Mouse (Mus musculus) thymus, adult 2 months (tissue): ENCODE measurements around the gene Gm49486. TPM values are rescaled to one million over a fixed set of nuclear protein-coding genes. Genes with fewer than 3 reads are reported as not detected.
A peak's percentile ranks its signal among the peaks of the same experiment; 100 is the strongest.

Experiments used
- DNase-seq: peaks from one replicate; pipeline ENCODE4 v3.0.0; 2021
- H3K27ac ChIP-seq: fragments of 200-500 bp; 2 replicates; pipeline ENCODE4 v1.5.1; 2012; ENCODE audit warnings: low read length, control low read depth; ENCODE audit not compliant: control insufficient read depth, insufficient read depth
- H3K27me3 ChIP-seq: fragments of 200-500 bp; 2 replicates; pipeline ENCODE4 v1.6.1; 2012; ENCODE audit warnings: mild to moderate bottlenecking, low read length, moderate library complexity, mixed read lengths; ENCODE audit not compliant: control insufficient read depth, insufficient read depth
- H3K36me3 ChIP-seq: fragments of 200-500 bp; 2 replicates; pipeline ENCODE4 v1.6.1; 2012; ENCODE audit warnings: mild to moderate bottlenecking, low read length, moderate library complexity; ENCODE audit not compliant: control insufficient read depth, insufficient read depth
- H3K4me1 ChIP-seq: fragments of 200-500 bp; replicated peaks from 2 replicates; pipeline ENCODE4 v1.6.1; 2012; ENCODE audit warnings: low read length; ENCODE audit not compliant: control insufficient read depth, insufficient read depth
- H3K4me3 ChIP-seq: fragments of 200-500 bp; 2 replicates; pipeline ENCODE4 v1.5.1; 2012; ENCODE audit warnings: mild to moderate bottlenecking, low read length, control low read depth, moderate library complexity; ENCODE audit not compliant: control insufficient read depth, insufficient read depth
- CTCF ChIP-seq: fragments of 200-500 bp; IDR thresholded peaks from 2 replicates; pipeline ENCODE4 v1.5.1; 2012; ENCODE audit warnings: mild to moderate bottlenecking, control low read depth, low read length, moderate library complexity, borderline replicate concordance; ENCODE audit not compliant: control insufficient read depth, poor library complexity, insufficient read depth; ENCODE audit errors: extremely low read depth
- POLR2A ChIP-seq: fragments of 200-500 bp; IDR thresholded peaks from 2 replicates; pipeline ENCODE4 v1.6.1; 2012; ENCODE audit warnings: mild to moderate bottlenecking, low read length, control low read depth, moderate library complexity; ENCODE audit not compliant: control insufficient read depth, poor library complexity, insufficient read depth; ENCODE audit errors: extremely low read depth
- WGBS: fragments of 180-500 bp; shearing (Covaris S2); methylation state at CpG from one replicate; pipeline ENCODE4 v1.1.7; 2018; 5-methylcytosine and 5-hydroxymethylcytosine counted together
- polyA plus RNA-seq: library from polyadenylated mRNA; depleted of rRNA; stranded (reverse); fragments of >200 nt; gene quantifications from 2 replicates; pipeline ENCODE4 v1.2.3, GENCODE M21; 2012

The Gm49486 gene
- polyA plus RNA-seq, 1 experiment, result 0.24 TPM

- peaks cover 12% of the 10 kb centered on the region for H3K4me1 ChIP-seq
- TF ChIP-seq POLR2A, result no peak
- peak; percentile 87; the same call in 1 of the 2 replicates for TF ChIP-seq CTCF
- no peak overlapping the region for H3K4me3 ChIP-seq
- H3K27ac ChIP-seq, result no peak overlapping the region
- 60% methylated on average over 6 of the region's 6 CpGs for WGBS
- no peaks in the 10 kb centered on the region for H3K27me3 ChIP-seq
- H3K36me3 ChIP-seq, result no peaks in the 10 kb centered on the region
- peak; percentile 60 for DNase-seq
Measured at GRCm38 (mm10) chr15:79280209-79280608, 51.0 kb downstream of the Gm49486 start.

GRCm38 (mm10) chr15:79280850-79281249 is 51.7 kb downstream of the Gm49486 start:
- TF ChIP-seq POLR2A (no peak), CTCF (peak; percentile 29; the same call in 1 of the 2 replicates)
- H3K4me1 ChIP-seq, result peaks cover 12% of the 10 kb centered on the region
- H3K4me3 ChIP-seq, result no peak overlapping the region
- peak overlapping the region; percentile 12; the same call in 1 of the 2 replicates for H3K27ac ChIP-seq
- 68% methylated on average over 5 of the region's 5 CpGs for WGBS
- no peaks in the 10 kb centered on the region for H3K27me3 ChIP-seq
- H3K36me3 ChIP-seq, result no peaks in the 10 kb centered on the region
- no peak for DNase-seq

GRCm38 (mm10) chr15:79281389-79281788 is 52.2 kb downstream of the Gm49486 start:
- Histone ChIP-seq H3K27ac (no peak overlapping the region), H3K4me3 (no peak overlapping the region), H3K36me3 (0 out of 2 replicates have a peak, but pooled peaks cover 1% of the 10 kb centered on the region), H3K27me3 (no peaks in the 10 kb centered on the region), H3K4me1 (peaks cover 12% of the 10 kb centered on the region)
- peak; percentile 68 for DNase-seq
- TF ChIP-seq POLR2A (no peak), CTCF (no peak)
- 79% methylated on average over 1 of the region's 1 CpGs for WGBS

GRCm38 (mm10) chr15:79282434-79282833 is 53.2 kb downstream of the Gm49486 start:
- TF ChIP-seq CTCF (no peak), POLR2A (no peak)
- Histone ChIP-seq H3K4me1 (peaks cover 12% of the 10 kb centered on the region), H3K4me3 (no peak overlapping the region), H3K27me3 (no peaks in the 10 kb centered on the region), H3K36me3 (0 out of 2 replicates have a peak, but pooled peaks cover 3% of the 10 kb centered on the region), H3K27ac (no peak overlapping the region)
- no peak for DNase-seq
- WGBS, result 97% methylated on average over 5 of the region's 5 CpGs

GRCm38 (mm10) chr15:79283371-79283770 is 54.2 kb downstream of the Gm49486 start:
- 96% methylated on average over 4 of the region's 4 CpGs for WGBS
- Histone ChIP-seq H3K4me1 (peaks cover 12% of the 10 kb centered on the region), H3K4me3 (no peak overlapping the region), H3K36me3 (0 out of 2 replicates have a peak, but pooled peaks cover 3% of the 10 kb centered on the region), H3K27ac (no peak overlapping the region), H3K27me3 (no peaks in the 10 kb centered on the region)
- no peak for DNase-seq
- TF ChIP-seq POLR2A (no peak), CTCF (no peak)

GRCm38 (mm10) chr15:79285399-79285798 is 56.2 kb downstream of the Gm49486 start, which contains the start of gene Baiap2l2:
Gene Baiap2l2, minus strand, starts transcription at chr15:79285537.
- 90% methylated on average over 10 of the region's 10 CpGs for WGBS
- H3K4me3 ChIP-seq, result no peak within 1 kb of the TSS
- DNase-seq, result no peak
- no peaks in the 10 kb centered on the region for H3K27me3 ChIP-seq
- H3K36me3 ChIP-seq, result 0 out of 2 replicates have a peak, but pooled peaks cover 3% of the 10 kb centered on the region
- H3K27ac ChIP-seq, result no peak within 1 kb of the TSS
- H3K4me1 ChIP-seq, result peaks cover 12% of the 10 kb centered on the region
- TF ChIP-seq CTCF, result no peak

- H3K4me3 ChIP-seq, result no peak overlapping the region
- peaks cover 6% of the 10 kb centered on the region for H3K4me1 ChIP-seq
- DNase-seq, result no peak
- no peak overlapping the region for H3K27ac ChIP-seq
- WGBS, result 96% methylated on average over 7 of the region's 7 CpGs
- no peak for TF ChIP-seq CTCF
- no peak for TF ChIP-seq POLR2A
- 0 out of 2 replicates have a peak, but pooled peaks cover 3% of the 10 kb centered on the region for H3K36me3 ChIP-seq
- H3K27me3 ChIP-seq, result no peaks in the 10 kb centered on the region
Measured at GRCm38 (mm10) chr15:79286141-79286540, 57.0 kb downstream of the Gm49486 start.
